Mouse (Mus musculus): Measurements from ENCODE around the gene Ehbp1.

DNA sequence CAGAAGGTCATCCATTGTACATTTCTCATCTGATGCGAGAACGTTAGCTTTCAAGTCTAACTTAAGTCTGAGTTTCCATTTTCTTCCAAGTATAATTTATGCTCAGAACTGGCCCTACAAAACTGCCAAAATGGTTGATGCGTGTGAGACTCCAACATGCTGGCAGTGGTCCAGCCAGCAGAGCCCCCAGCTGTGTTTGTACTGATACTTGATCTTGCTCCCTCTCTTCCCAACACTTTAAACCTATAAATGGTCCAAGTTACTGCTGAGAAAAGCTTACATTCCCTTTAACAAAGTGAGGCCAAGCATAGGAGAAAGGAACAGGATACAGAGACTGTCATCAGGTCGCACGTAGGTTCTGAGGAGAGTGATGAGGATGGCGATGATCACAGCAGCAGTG lies 111.2 kb downstream of the Ehbp1 start:
- TF ChIP-seq CTCF (IDR thresholded peaks at IDR 0.05; ENCODE audit: insufficient read depth, low read length) (no peak), POLR2A (IDR thresholded peaks at IDR 0.05; ENCODE audit: borderline replicate concordance, extremely low read depth, low read depth, low read length) (no peak)
